Mouse (Mus musculus): ENCODE measurements at regions not wholly inside any gene's neighbourhood (a gene's known extent, or its start where the extent isn't known, plus 50 kb on each side); places are given as distances from the start of the nearest gene placed in this dataset.

DNA sequence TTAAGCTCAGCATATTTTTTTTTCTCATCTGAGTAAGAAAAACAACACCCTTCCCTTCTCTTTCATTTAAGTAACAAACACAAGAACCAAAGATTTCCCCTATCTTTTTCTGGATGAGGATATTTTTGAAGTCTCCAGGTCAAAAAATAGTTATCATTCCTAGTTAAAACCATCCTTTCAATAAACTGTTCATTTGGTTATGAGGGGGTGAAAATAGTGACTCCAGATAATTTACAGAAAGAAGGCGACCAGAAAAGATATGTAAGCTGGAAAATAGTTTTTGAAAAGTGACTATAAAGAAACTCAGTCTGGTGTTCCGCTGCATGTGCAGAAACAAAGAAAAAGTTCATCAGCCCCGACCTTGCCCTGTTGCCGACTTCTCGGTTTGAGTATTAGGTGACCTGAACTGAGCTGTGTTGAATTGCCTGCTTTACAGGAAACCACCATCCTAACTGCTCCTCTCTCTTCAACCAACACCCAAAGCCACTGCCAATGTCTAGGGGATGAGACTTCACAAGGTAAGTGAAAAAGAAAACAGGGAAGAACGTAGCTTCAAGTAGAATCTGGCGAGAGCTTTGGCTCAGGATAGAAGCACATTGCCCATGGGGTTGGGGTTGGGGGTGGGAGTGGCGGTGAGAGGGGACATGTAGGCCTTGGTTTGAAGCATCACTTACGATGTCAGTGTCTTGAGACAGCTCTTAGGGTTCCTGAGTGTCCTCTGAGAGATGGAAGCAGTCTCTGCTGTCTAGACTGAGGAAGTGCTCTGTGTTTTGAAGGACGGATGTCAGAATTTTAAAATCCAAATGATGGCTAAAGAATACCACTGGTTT, 104.6 kb downstream of the Ube2e3 start:
- no peak for DNase-seq

DNA sequence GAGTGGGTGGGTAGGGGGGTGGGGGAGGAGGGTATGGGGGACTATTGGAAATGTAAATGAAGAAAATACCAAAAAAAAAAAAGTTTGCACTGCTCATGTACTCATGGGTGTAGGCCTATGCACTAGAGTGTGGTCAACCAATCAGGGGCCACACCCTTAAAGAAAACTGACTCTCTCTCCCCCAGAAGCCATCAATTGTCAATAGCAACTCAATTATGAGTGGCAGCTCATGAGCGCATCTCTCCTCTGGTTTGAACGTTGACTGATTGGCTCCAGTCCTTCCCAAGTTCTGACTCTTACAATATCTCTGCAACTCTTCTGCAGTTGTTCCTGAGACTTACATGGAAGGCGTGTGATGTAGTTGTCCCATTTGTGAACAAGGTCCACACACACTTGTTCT, 105.9 kb downstream of the Ube2e3 start:
- DNase-seq: no peak

DNA sequence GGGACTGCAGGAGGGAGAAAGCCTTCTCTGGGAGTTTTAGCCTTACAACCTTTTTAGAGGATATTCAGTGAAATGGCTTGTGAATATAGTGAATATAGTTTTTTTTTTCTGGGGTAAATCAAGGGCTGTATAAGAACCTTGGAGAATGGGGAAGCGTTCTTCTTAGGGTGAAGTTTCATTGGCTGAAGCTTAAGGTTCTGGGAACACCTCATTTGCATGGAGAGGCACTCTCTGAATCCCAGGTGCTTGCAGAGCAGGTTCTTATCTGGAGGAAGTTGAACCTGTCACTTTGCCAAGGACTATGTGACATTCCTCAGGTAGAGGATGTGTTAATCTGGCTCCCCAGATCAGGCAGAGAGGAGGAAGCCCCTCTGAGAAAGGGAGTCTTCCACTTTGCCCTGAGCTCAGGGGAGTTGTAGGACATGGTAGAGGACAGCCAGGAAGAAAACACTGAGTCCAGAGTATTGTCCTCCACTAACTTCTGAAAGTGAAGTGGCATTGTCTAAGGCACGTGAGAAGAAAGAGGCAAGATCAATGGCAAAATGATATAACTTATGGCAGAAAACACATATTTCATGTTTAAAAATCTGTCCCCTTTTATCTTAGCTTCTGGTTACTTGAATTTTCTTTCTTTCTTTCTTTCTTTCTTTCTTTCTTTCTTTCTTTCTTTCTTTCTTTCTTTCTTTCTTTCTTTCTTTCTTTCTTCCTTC, 106.9 kb downstream of the Ube2e3 start:
- DNase-seq: no peak

DNA sequence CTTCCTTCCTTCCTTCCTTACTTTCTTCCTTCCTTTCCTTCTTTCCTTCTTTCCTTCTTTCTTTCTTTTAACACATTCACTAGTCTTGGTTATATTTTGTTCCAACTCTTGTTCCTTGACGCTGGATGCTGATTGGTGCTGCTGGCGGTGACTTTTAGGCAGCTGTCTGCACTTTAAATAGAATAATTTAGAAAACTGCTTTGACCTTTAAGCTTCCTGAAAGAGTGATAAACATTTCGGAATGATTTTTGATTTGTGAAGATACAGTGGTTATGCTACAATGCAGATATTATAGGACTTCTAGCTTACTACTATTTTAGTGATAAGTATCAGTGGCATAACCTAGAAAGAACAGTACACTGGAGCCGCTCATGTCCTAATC, 107.5 kb downstream of the Ube2e3 start:
- DNase-seq: no peak

DNA sequence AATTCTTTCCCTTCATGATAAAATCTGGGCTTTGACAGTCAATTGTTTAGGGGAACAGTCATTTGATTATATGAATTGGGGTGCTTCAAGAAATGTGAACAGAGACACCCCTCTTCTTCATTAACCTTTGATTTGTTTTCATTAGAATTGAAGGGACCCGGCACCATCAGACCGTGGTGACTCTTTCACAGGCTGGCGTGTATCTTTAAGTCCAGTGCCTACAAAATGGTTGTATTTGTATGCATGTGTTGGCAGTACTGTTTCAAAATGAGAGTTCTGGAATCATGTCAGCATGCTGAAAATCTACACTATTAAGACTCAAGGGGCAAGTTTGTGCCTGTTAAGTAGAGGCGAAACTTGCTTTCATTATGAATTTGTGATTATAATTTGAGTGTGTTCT, 108.2 kb downstream of the Ube2e3 start:
- no peak for DNase-seq

DNA sequence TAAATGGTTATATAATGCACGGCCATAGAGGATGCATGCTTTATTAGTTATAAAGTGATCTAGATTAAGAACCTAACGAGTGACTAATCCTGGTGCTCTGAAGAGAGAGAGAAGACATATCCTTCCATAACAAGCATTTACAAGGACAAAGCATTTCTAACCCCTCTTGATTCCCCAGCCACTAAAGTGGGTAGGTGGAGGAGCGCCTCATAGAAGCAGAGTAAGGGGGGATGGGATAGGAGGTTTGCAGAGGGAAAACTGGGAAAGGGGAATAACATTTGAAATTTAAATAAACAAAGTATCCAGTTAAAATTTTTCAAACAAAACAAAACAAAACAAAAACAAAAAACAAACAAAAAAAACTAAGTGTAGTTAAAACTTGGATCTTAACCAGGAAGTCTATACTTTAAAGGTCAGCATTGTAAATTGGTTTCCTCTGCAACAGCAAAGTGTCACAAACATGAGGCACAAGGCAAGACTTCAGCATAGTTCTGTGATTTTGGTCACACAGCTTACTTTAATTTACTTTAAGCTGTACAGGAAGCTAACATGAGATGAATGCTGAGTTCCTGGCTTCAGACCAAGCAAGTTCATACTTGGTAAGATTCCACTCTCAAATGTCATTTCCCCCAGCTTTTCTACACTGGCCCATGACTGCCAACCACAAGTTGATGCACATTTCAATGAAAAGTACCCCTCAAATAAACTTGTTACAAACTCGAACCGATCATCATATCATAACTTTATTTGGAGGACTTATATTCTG, 109.9 kb downstream of the Ube2e3 start:
- no peak for DNase-seq

DNA sequence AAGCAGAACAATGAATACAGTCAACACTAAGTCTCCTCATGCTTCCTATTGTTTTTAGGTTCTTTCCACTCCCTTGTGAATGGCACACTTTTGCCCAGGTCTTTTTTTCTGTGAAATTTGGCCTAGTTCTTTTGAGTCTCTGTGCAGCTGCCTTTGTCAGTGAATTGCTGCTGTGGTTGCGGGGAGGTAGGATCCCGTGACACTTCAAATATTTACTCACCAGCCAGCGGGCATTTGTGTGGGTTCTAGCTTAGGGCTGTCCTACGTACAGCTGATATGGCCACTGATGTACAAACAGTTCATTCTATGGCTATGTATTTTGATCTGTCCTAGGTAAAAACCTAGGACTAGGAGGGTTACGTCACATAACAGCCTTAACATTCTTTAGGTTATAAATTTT, 112.1 kb downstream of the Ube2e3 start:
- no peak for DNase-seq

DNA sequence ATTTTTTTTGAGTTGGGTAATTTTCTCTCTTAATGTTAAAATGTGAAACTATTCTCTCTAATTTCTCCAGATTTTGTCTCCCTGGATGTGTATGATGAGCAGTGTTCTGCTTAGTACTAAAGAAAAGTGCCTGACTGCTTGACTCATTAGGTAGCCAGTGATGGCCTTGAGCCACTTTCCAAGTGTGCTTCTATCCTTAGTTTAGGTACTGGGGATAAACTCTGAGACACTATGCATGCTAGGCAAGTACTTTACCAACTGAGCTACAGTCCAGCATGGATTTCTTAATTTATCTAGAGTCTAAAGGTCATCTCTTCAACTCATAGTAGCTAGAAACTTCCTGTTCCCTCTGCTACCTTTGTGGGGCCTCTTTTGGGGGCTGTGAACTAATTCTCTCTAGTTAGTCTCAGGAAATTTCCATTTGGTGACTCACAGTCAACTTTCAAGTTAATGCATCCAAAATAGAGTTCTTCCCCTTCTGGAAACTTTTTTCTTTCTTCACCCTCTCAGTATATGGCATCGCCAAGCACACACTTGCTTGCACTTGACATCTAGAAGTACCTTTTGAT, 112.8 kb downstream of the Ube2e3 start:
- DNase-seq: no peak

DNA sequence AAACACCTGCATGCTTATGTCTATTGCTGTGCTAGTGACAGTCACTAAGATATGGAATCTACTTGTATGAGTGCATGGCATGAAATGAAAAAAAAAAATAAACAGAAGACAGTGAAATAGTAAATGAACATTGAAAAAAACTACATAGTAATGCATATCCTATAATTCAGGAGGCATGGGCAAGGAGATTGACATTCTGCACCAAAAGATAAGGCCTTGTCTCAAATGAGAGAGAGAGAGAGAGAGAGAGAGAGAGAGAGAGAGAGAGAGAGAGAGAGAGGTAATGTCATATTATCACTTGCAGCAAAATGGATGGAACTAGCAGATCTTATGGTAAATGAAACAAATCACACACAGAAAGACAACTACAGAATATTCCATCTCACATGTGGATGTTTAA, 115.4 kb downstream of the Ube2e3 start:
- DNase-seq: no peak

DNA sequence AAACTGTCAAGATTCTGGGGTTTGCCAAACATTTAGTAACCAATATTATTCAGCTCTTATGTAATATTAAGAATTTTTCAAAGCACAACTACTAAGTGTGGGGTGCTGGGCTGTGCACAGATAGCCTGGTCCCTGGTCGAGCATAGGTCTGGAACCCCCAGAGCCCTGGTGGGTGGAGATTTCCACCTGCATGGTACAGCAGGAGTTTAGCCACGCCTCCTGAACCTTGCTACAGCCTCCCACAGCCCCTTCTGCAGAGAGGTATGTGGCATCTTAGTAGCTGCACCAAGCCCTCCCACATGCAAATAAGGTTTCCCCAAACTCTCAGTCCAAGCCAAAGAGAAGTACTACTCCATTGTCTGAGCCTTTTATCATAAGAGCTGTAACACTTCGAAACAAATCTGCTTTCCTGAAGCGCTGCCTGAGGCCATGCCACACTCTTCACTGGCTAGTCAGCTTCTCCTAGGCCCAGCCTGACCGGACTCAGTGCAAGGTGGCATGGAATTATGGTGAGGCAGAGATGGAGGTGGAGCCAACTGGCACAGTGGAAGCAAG, 116.1 kb downstream of the Ube2e3 start:
- DNase-seq: no peak

DNA sequence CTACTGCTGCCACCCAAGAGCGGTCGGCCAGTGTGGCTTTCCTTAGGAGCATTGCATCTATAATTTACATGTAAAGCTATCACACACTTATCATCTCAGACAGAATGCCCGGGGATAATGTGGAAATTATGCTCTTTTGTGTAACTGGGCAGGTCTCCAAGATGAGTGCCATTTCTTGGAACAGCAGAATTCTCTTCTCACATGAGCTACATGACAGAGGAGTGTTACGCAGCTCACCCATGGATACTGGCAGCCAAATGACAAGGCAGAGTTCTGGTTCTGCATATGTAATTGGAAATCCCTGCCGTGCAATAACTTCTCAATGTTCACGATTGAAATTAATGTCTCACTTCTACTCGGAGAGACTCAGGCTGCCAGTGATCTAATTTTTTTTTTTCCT, 119.1 kb downstream of the Ube2e3 start:
- no peak for DNase-seq

DNA sequence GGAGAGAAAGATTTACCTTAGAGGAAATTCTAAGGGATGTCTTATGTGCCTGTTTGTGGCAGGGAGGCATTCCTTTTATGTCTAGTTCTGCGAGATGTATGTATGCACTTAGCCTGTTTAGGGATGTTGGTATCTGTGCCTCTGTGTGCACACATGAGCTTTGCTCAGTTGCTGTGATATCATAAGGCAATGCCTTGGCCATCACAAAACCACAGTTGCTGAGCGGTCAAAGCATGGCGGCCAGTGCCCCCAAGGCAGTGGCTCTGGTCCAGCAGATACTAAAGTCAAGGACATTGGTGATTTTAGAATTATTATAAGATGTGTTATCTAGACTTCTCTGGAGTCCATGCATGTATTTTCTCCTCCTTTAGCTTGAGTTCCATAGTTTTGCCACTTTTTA, 119.5 kb downstream of the Ube2e3 start:
- DNase-seq: no peak

DNA sequence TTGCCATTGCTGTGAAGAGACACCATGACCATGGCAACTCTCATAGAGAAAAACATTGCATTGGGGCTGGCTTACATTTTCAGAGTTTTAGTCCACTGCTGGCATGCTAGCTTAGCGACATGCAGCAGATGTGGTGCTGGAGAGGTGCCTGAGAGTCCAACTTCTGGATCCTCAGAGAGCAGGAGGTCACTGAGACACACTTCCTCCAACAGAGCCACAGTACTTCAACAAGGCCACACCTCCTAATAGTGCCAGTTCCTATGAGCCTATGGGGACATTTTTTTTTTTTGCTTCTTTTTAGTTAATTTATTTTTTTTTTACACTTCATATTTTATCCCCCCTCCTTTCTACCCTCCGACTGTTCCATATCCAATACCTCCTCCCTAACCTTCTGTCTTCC, 120.3 kb downstream of the Ube2e3 start:
- no peak for DNase-seq

DNA sequence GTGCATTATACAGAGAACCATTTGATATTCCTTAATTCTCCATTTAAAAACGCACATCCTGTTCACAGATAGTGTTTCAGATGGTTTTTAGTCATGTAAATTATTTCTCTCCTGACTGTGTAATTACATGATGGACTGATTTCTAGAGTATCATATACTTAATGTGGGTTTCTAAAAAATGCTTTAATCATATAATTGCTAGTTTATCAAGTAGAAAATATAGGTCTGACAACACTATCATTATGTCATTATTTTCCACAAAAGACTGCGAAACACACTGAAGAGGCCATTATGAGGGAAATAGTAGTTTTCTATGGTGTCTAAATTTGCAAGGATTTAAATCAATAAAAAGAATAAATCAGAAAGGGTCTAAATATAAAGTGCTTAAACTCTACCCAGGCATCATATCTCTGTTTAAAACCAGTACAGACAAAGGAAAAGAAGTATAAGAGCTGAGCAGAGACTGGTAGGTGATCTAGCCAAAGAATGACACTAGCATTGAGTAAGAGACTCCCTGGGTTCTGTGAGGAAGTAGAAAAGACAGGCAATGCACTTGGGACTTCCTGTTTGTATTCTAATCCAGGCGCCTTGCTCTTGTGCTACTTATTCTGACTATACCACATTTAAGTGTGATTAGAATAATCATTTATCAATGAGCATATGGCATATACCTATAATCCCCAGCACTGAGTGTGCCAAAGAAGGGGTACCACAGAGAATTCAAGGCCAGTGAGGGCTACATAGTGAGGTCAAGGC, 127.1 kb downstream of the Ube2e3 start:
- no peak for DNase-seq

DNA sequence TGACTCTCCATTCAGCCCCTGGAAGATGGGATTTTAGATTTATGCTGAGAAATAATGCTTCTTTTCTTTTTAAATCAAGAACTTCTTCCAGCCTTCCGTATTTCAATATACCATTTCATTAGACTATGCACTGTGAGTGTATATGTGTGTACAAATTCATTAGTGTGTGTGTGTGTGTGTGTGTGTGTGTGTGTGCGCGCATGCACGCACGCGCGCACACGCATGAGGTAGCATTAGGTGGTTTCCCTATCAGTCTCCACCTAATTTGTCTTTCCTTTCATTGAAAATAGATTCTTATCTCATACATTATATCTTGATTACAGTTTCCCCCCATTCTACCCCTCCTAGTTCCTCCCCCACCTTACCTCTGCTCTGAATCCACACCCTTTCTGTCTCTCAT, 130.7 kb downstream of the Ube2e3 start:
- no peak for DNase-seq

DNA sequence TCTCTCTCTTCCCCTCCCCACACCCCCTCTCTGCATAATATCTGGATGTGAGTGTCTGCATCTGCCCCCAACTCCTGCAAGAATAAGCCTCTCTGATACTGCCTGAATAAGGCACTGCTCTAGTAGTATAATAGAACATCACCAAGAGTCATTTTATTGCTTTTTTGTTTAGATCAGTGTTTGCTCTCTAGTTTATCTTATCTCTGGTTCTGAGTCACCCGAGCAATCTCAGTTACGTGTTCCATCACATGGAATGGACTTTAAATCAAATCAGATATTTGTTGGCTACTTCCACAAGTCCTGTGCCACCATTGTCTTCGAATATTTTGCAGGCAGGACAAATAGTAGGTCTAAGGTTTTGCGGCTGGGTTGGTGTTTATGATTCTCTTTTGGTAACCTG, 131.5 kb downstream of the Ube2e3 start:
- DNase-seq: no peak

DNA sequence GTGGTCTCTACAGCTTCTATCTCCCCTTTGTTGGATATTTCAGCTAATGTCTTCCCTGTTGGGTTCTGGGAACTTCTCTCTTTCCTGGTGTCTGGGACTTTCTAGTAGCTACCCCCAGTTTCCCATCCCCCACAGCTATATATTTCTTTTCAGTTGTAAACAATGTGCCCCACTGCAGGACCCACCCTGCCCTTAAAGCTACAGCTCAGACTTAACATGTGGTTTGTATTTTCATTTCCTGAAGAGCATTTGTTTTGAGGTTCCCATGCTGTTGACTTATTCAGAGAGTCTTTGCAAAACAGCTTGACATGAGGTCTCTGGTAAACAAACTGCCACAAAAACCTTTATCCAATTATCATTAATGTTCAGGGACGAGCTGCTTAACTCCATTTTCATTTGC, 136.9 kb downstream of the Ube2e3 start:
- DNase-seq: no peak

DNA sequence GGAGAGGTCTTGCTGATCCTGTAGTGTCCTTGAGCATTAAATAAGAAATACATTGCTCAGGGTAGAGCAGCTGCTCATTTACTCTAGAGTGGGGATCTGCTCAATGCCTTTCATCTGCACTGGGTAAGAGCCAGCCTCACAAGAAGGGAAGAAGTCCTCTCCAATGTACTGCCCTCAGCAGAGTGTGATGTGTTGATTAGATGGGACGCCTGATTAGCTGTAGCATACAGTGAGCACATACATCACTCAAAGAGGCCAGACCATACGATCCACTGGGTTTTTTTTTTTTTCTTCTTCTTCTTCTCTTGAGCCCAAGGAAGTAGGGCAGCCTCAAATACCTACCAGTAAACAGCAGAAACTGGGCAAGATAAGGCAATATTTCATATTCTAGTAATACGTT, 140.7 kb downstream of the Ube2e3 start:
- no peak for DNase-seq

DNA sequence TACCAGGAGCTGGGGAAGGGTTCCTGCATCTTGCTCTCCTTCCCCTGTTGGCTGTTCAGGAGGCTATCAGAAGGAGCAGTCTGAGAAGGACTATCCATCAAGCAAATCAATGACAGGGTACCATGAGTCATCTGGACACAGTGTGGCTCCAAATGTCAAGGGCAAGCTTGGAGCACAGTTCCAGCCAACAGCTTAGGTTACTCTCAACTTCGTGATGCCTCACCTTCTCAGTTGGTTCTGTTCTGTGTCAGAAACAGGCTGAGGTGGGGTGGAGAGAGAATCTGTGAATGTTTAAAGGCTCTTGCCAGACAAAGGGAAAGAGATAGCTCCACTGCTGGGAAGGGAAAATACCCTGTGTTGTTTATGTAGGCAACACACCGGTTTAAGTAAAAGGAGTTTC, 141.9 kb downstream of the Ube2e3 start:
- DNase-seq: no peak

DNA sequence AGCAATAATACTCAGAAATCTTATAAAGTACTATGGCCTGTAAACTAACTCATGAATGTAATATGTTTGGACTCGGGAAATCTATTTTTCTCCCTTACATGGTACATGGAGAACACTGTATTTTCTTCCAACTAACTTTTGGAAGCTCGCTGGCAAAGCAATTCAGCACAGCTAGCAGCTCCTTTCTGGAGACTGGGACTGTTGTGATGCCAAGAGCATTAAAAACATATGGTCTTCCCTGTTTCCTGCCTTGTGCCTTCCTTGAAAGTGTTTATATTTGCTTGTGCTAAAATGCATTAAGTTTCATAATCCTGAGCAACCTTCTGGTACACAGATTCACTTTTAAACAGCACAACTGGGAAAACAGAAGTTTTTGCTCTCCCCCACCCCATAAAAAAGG, 142.3 kb downstream of the Ube2e3 start:
- no peak for DNase-seq

DNA sequence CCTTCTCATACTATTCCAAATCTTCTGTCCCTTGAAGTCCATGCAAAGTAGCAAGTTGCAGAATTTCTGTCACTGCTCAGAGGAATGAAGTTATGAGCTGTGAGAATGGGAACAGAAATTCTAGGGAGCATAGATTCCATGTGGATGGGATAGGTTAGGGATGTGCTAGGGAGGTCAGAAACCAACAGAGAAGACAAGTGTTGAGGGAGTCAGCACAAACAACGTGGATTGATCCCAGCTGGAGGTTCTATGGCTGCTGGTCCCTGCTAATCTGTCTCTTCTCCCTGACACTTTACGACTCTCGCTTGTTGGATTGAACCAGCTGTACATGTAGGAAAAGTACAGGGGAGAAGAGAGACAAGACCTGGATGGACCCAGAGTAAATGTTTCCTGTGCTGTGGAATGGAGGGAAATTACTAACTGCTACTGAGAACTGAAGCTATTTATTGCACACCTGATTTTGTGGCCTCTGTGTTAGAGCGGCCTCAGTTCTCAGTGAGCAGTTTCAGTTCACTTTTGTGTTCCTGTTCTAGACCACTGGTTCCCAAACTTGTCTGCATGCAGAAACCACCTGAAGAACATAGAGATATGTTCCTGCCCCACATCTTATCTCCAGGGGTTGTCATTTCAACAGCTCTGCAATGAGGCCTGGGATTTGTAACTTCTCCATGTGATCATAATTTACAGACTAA, 151.0 kb downstream of the Ube2e3 start:
- no peak for DNase-seq

DNA sequence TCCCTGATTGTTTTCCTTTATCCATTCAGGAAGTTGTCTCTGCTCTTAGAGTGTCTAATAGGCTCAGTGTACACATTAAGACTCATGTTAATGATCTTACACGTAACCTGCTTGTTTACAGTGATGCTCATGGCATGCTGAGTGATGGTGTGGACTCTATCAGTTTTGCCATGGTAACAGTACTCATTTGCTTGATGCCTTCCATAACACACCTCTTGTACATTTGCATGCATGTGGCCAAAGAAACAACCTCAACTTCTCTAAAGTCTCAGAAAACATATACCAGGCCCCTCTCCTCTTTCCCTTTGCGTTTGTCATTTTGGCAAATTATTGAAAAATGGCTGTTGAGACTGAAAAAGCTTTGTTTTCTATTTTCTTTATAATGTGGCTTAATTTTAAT, 155.0 kb downstream of the Ube2e3 start:
- no peak for DNase-seq
